Mouse (Mus musculus) neural tube, embryonic 13.5 days (tissue): ENCODE results near the gene Slc35e1. TPM values are rescaled to one million over a fixed set of nuclear protein-coding genes. Genes with fewer than 3 reads are reported as not detected.

Source experiments
- ATAC-seq: fragments of 200-750 bp; cut with Nextera tagmentation; 2 replicates; pipeline ENCODE4 v1.8.0; 2017; ENCODE audit warnings: low read depth, mild to moderate bottlenecking, moderate TSS enrichment, moderate library complexity
- H3K27ac ChIP-seq: fragments of 300-500 bp; sonication (generic); replicated peaks from 2 replicates; pipeline ENCODE4 v1.5.1; 2015; ENCODE audit warnings: moderate library complexity, mild to moderate bottlenecking, inconsistent platforms
- H3K27me3 ChIP-seq: fragments of 300-500 bp; sonication (generic); 2 replicates; pipeline ENCODE4 v1.6.1; 2015; ENCODE audit warnings: mild to moderate bottlenecking, inconsistent platforms
- H3K36me3 ChIP-seq: fragments of 300-500 bp; sonication (generic); 2 replicates; pipeline ENCODE4 v1.6.1; 2015; ENCODE audit warnings: mild to moderate bottlenecking, inconsistent platforms
- H3K4me1 ChIP-seq: fragments of 300-500 bp; sonication (generic); replicated peaks from 2 replicates; pipeline ENCODE4 v1.6.1; 2015; ENCODE audit warnings: inconsistent platforms
- H3K4me2 ChIP-seq: fragments of 300-500 bp; sonication (generic); 2 replicates; pipeline ENCODE4 v1.6.1; 2015; ENCODE audit warnings: inconsistent platforms, mild to moderate bottlenecking, moderate library complexity
- H3K4me3 ChIP-seq: fragments of 300-500 bp; sonication (generic); 2 replicates; pipeline ENCODE4 v1.5.1; 2015; ENCODE audit warnings: mild to moderate bottlenecking, inconsistent platforms
- H3K9ac ChIP-seq: fragments of 300-500 bp; sonication (generic); 2 replicates; pipeline ENCODE4 v1.6.1; 2015; ENCODE audit warnings: moderate library complexity, mild to moderate bottlenecking, inconsistent platforms
- H3K9me3 ChIP-seq: fragments of 300-500 bp; sonication (generic); 2 replicates; pipeline ENCODE4 v1.6.1; 2016; ENCODE audit warnings: inconsistent platforms
- WGBS: fragments of 180-500 bp; shearing (Covaris S2); methylation state at CpG from one replicate; pipeline ENCODE4 v1.1.7; 2015; 5-methylcytosine and 5-hydroxymethylcytosine counted together
- microRNA-seq: library from miRNA; unstranded; fragments of <30 nt; microRNA quantifications from one replicate; pipeline ENCODE4, GENCODE M21; 2016
- polyA plus RNA-seq: library from polyadenylated mRNA; unstranded; fragments of >200 nt; fragmentation: Nextera tagmentation; extraction: Ambion mirVana; gene quantifications from 2 replicates; pipeline ENCODE4 v1.2.1, GENCODE M21; 2015

The Slc35e1 gene
- polyA plus RNA-seq, 1 experiment from 2014 or later, result 14.3 TPM

GRCm38 (mm10) chr8:72438248-72439015 lies 54.0 kb downstream of the Slc35e1 start:
- Histone ChIP-seq H3K36me3 (no peaks in the 10 kb centered on the region), H3K27ac (no peak overlapping the region), H3K4me1 (peaks cover 4% of the 10 kb centered on the region; the same call in 1 of the 2 replicates), H3K27me3 (no peaks in the 10 kb centered on the region), H3K4me3 (no peak overlapping the region), H3K9ac (no peak overlapping the region), H3K9me3 (no peaks in the 10 kb centered on the region), H3K4me2 (no peak overlapping the region)
- ATAC-seq, result no peak
- 75% methylated on average over 8 of the region's 8 CpGs for WGBS

- Histone ChIP-seq H3K36me3 (no peaks in the 10 kb centered on the region), H3K4me3 (no peak overlapping the region), H3K9ac (no peak overlapping the region), H3K4me1 (no peaks in the 10 kb centered on the region), H3K27ac (no peak overlapping the region), H3K9me3 (no peaks in the 10 kb centered on the region), H3K27me3 (no peaks in the 10 kb centered on the region), H3K4me2 (no peak overlapping the region)
- ATAC-seq, result no peak
- 48% methylated on average over 2 of the region's 2 CpGs for WGBS
Observed at GRCm38 (mm10) chr8:72434952-72435351, 57.5 kb downstream of the Slc35e1 start.

Small RNA genes lying within 50 kb of the gene (microRNA-seq; reads per million reads assigned to microRNA genes)
- gene Gm28019 (not detected), gene Mir7068 (0.74 reads per million)

Other genes starting within 250 kb of the Slc35e1 start
- gene Gm10282, start 187.4 kb downstream of the Slc35e1 start, polyA plus RNA-seq, result 14.3 and 19.6 TPM in 2 replicates
- gene Klf2, start 173.6 kb downstream of the Slc35e1 start, polyA plus RNA-seq, result 6.6 and 8.3 TPM in 2 replicates
- gene Eps15l1, start 71.2 kb downstream of the Slc35e1 start, polyA plus RNA-seq, result 57.5 and 58.4 TPM in 2 replicates
- 0.63 and 1.3 TPM in 2 replicates for gene Calr3, start 48.7 kb downstream of the Slc35e1 start, polyA plus RNA-seq
- gene 1700030K09Rik, start 48.7 kb downstream of the Slc35e1 start, polyA plus RNA-seq, result 16.4 and 17.2 TPM in 2 replicates
- 53.6 and 58.2 TPM in 2 replicates for gene Cherp, start 17.4 kb downstream of the Slc35e1 start, polyA plus RNA-seq
- 13.1 and 14.3 TPM in 2 replicates for gene Med26, start 55.7 kb upstream of the Slc35e1 start, polyA plus RNA-seq
- 137 and 140 TPM in 2 replicates for gene Smim7, start 78.5 kb upstream of the Slc35e1 start, polyA plus RNA-seq
- gene Tmem38a, start 79.4 kb upstream of the Slc35e1 start, polyA plus RNA-seq, result 23.9 and 24.6 TPM in 2 replicates
- gene Nwd1, start 154.1 kb upstream of the Slc35e1 start, polyA plus RNA-seq, result 1.1 and 1.2 TPM in 2 replicates
- 163 and 167 TPM in 2 replicates for gene Sin3b, start 230.7 kb upstream of the Slc35e1 start, polyA plus RNA-seq